In genomic region chr2:18026116-18026947, GRCm38 (mm10) we compare ENCODE assay signal across 8 mouse cellular contexts. TPM values are rescaled to one million over a fixed set of nuclear protein-coding genes. Genes with fewer than 3 reads are reported as not detected.
DNase-seq lines count a peak whose midpoint lies in the region; ATAC-seq and TF ChIP-seq lines count a peak whose summit lies in the region.

No protein-coding gene starts in this region.

- H3K27me3 ChIP-seq in hindbrain, postnatal 0 days (ENCODE audit: insufficient read depth, low read length) = no peaks in the 10 kb centered on the region
- peaks cover 57% of the 10 kb centered on the region for H3K27me3 ChIP-seq in liver, embryonic 14.5 days (ENCODE audit: control insufficient read depth, insufficient read depth, low read length)

- peak overlapping the region; percentile 55 for H3K4me3 ChIP-seq in hindbrain, postnatal 0 days (ENCODE audit: low read length)
- H3K4me3 ChIP-seq in liver, embryonic 14.5 days (ENCODE audit: insufficient read depth in 1 of 2, low read depth in 2 of 2, low read length in 2 of 2) = peak overlapping the region; percentile 36 to 57

- no peak for ATAC-seq in hindbrain, postnatal 0 days
- ATAC-seq in liver, embryonic 14.5 days (ENCODE audit: insufficient read depth) = no peak

- peak; percentile 42 for DNase-seq in layer of hippocampus, adult 11-12 months (ENCODE audit: low spot score)
- DNase-seq in layer of hippocampus, adult 8-10 months (ENCODE audit: low spot score in 2 of 2) = no peak
- DNase-seq in cerebellum, postnatal 10 days = peak; percentile 68 to 77
- DNase-seq in gastrocnemius, postnatal 14 days = peak; percentile 72
- peak; percentile 70 for DNase-seq in hindbrain, postnatal 0 days (ENCODE audit: low spot score)
- DNase-seq in liver, embryonic 14.5 days (ENCODE audit: low read depth in 3 of 3, low spot score in 3 of 3) = no peak
- DNase-seq in neural tube, embryonic 10.5 days (ENCODE audit: extremely low spot score, low spot score) = peak; percentile 77
- peak; percentile 17 to 18 for DNase-seq in thymus, postnatal 10 days (ENCODE audit: low spot score in 2 of 2)

- no peak for TF ChIP-seq EP300 in liver, embryonic 14.5 days (IDR thresholded peaks at IDR 0.05; ENCODE audit: low read depth)

- peaks cover 22% of the 10 kb centered on the region for H3K4me1 ChIP-seq in hindbrain, postnatal 0 days (ENCODE audit: insufficient read depth, low read length)
- H3K4me1 ChIP-seq in liver, embryonic 14.5 days (replicated peaks; ENCODE audit: control insufficient read depth in 2 of 2, insufficient read depth in 2 of 2, low read length in 1 of 2) = peaks cover 4 to 5% of the 10 kb centered on the region in 2 experiments

- 0 out of 2 replicates have a peak overlapping the region, but pooled peaks have one; percentile 32 for H3K27ac ChIP-seq in hindbrain, postnatal 0 days
- no peak overlapping the region for H3K27ac ChIP-seq in liver, embryonic 14.5 days

- intact Hi-C loops in gastrocnemius, postnatal 14 days (cut with DNase I; ENCODE audit: low total_unique reads) = loop anchor here (10.0 kb wide), 1 partner anchor 178 kb away; no protein-coding TSS in a partner anchor

- H3K36me3 ChIP-seq in hindbrain, postnatal 0 days (ENCODE audit: insufficient read depth, low read length) = no peaks in the 10 kb centered on the region
- H3K36me3 ChIP-seq in liver, embryonic 14.5 days (replicated peaks; ENCODE audit: control insufficient read depth, insufficient read depth, low read depth) = no peaks in the 10 kb centered on the region

- peak overlapping the region; percentile 99 for H3K4me2 ChIP-seq in hindbrain, postnatal 0 days (ENCODE audit: low read depth, low read length)
- H3K4me2 ChIP-seq in liver, embryonic 14.5 days (ENCODE audit: low read depth) = peak overlapping the region; percentile 81

- H3K9me3 ChIP-seq in hindbrain, postnatal 0 days (ENCODE audit: low read length) = no peaks in the 10 kb centered on the region
- H3K9me3 ChIP-seq in liver, embryonic 14.5 days (ENCODE audit: control insufficient read depth, low read length) = no peaks in the 10 kb centered on the region

- peak overlapping the region; percentile 51 for H3K9ac ChIP-seq in hindbrain, postnatal 0 days (replicated peaks; ENCODE audit: low read length)
- H3K9ac ChIP-seq in liver, embryonic 14.5 days (replicated peaks) = peak overlapping the region; percentile 35

- WGBS in hindbrain, postnatal 0 days = under 1% methylated on average over 44 of the region's 44 CpGs
- under 1% methylated on average over 44 of the region's 44 CpGs for WGBS in liver, embryonic 14.5 days (ENCODE audit: insufficient replicate concordance)

- peak; percentile 24; the same call in 1 of the 2 replicates for TF ChIP-seq CTCF in hindbrain, postnatal 0 days (IDR thresholded peaks at IDR 0.05; ENCODE audit: low read depth)
- TF ChIP-seq CTCF in liver, embryonic 14.5 days (IDR thresholded peaks at IDR 0.05; ENCODE audit: low read depth) = no peak

RNA-seq across cellular contexts. Expression of gene A930004D18Rik, which starts 11.2 kb away (rescaled TPM):
- 1 to 10 TPM; 3.8 to 6.3 (median 5.1) TPM for total RNA-seq in layer of hippocampus, adult 8-10 months (2022)
- 1 to 10 TPM in 1 of 2 experiments, under 1 TPM in 1; 0.89 to 1.1 TPM for total RNA-seq in gastrocnemius, postnatal 14 days (2021)
- 2.3 and 3.7 TPM in 2 replicates for total RNA-seq in hindbrain, postnatal 0 days (2014; rRNA removed)
- 9.0 and 9.9 TPM in 2 replicates for polyA plus RNA-seq in hindbrain, postnatal 0 days (2015; fragmentation: Nextera tagmentation; extraction: Ambion mirVana)
- 0.32 and 0.48 TPM in 2 replicates for polyA plus RNA-seq in liver, embryonic 14.5 days (2012; rRNA removed)
- 0.36 and 0.81 TPM in 2 replicates for polyA plus RNA-seq in liver, embryonic 14.5 days (2014; fragmentation: Nextera tagmentation; extraction: Ambion mirVana)

RNA-seq across cellular contexts. Expression of gene Skida1, which starts 22.5 kb away (rescaled TPM):
- 10 to 100 TPM; 12.9 to 16.1 (median 13.9) TPM for total RNA-seq in layer of hippocampus, adult 8-10 months (2022)
- 1 to 10 TPM in 1 of 2 experiments, under 1 TPM in 1; 1.00 to 1.0 TPM for total RNA-seq in gastrocnemius, postnatal 14 days (2021)
- total RNA-seq in hindbrain, postnatal 0 days (2014; rRNA removed) = 14.1 and 22.7 TPM in 2 replicates
- polyA plus RNA-seq in hindbrain, postnatal 0 days (2015; fragmentation: Nextera tagmentation; extraction: Ambion mirVana) = 4.4 and 5.0 TPM in 2 replicates
- 0.48 and 0.60 TPM in 2 replicates for polyA plus RNA-seq in liver, embryonic 14.5 days (2012; rRNA removed)
- polyA plus RNA-seq in liver, embryonic 14.5 days (2014; fragmentation: Nextera tagmentation; extraction: Ambion mirVana) = 0.27 and 0.43 TPM in 2 replicates

RNA-seq across cellular contexts. Expression of gene Mllt10, which starts 28.7 kb away (rescaled TPM):
- 10 to 100 TPM; 52.2 to 67.9 (median 61.5) TPM for total RNA-seq in layer of hippocampus, adult 8-10 months (2022)
- total RNA-seq in gastrocnemius, postnatal 14 days (2021) = 10 to 100 TPM; 19.0 to 20.5 TPM
- 20.1 and 25.6 TPM in 2 replicates for total RNA-seq in hindbrain, postnatal 0 days (2014; rRNA removed)
- 30.0 and 34.6 TPM in 2 replicates for polyA plus RNA-seq in hindbrain, postnatal 0 days (2015; fragmentation: Nextera tagmentation; extraction: Ambion mirVana)
- polyA plus RNA-seq in liver, embryonic 14.5 days (2012; rRNA removed) = 13.4 and 16.4 TPM in 2 replicates
- polyA plus RNA-seq in liver, embryonic 14.5 days (2014; fragmentation: Nextera tagmentation; extraction: Ambion mirVana) = 14.4 and 19.7 TPM in 2 replicates

RNA-seq across cellular contexts. Expression of gene H2al2a, which starts 29.6 kb away (rescaled TPM):
- total RNA-seq in layer of hippocampus, adult 8-10 months (2022) = not detected
- total RNA-seq in gastrocnemius, postnatal 14 days (2021) = not detected
- not detected in 2 replicates for total RNA-seq in hindbrain, postnatal 0 days (2014; rRNA removed)
- not detected in 2 replicates for polyA plus RNA-seq in hindbrain, postnatal 0 days (2015; fragmentation: Nextera tagmentation; extraction: Ambion mirVana)
- polyA plus RNA-seq in liver, embryonic 14.5 days (2012; rRNA removed) = not detected in 2 replicates
- not detected in 2 replicates for polyA plus RNA-seq in liver, embryonic 14.5 days (2014; fragmentation: Nextera tagmentation; extraction: Ambion mirVana)

Comparison
In these comparisons a context has a peak if more than half of its experiments do, and no peak if none do; other contexts are left out.
1. DNase-seq: peak in layer of hippocampus, adult 11-12 months (single experiment), cerebellum, postnatal 10 days (2 of 2), gastrocnemius, postnatal 14 days (single experiment), hindbrain, postnatal 0 days (single experiment), neural tube, embryonic 10.5 days (single experiment) and thymus, postnatal 10 days (2 of 2); none in layer of hippocampus, adult 8-10 months (0 of 2) and liver, embryonic 14.5 days (0 of 3).